Mouse (Mus musculus): ENCODE measurements at regions not wholly inside any gene's neighbourhood (a gene's known extent, or its start where the extent isn't known, plus 50 kb on each side); places are given as distances from the start of the nearest gene placed in this dataset.

GRCm38 (mm10) chr14:105632335-105632734, 264.3 kb downstream of the Spry2 start:
- Histone ChIP-seq H3K36me3 (ENCODE audit: insufficient read depth, low read length) (no peaks in the 10 kb centered on the region), H3K4me3 (replicated peaks; ENCODE audit: low read length) (no peak overlapping the region), H3K27me3 (ENCODE audit: insufficient read depth, low read length) (peaks cover 10% of the 10 kb centered on the region; the same call in 1 of the 2 replicates), H3K9me3 (ENCODE audit: low read length) (no peaks in the 10 kb centered on the region), H3K4me1 (replicated peaks; ENCODE audit: low read depth, low read length) (peaks cover 16% of the 10 kb centered on the region)
- TF ChIP-seq NANOG (IDR thresholded peaks at IDR 0.05; ENCODE audit: borderline replicate concordance, low read length) = no peak
- TF ChIP-seq CTCF (conservative IDR thresholded peaks at IDR 0.05; ENCODE audit: low read length) = no peak
- no peak for TF ChIP-seq POU5F1 (IDR thresholded peaks at IDR 0.05; ENCODE audit: borderline replicate concordance, low read length)

- Histone ChIP-seq H3K36me3 (ENCODE audit: insufficient read depth, low read length) (no peaks in the 10 kb centered on the region), H3K27me3 (ENCODE audit: insufficient read depth, low read length) (peaks cover 10% of the 10 kb centered on the region; the same call in 1 of the 2 replicates), H3K9me3 (ENCODE audit: low read length) (no peaks in the 10 kb centered on the region), H3K4me1 (replicated peaks; ENCODE audit: low read depth, low read length) (peaks cover 16% of the 10 kb centered on the region), H3K4me3 (replicated peaks; ENCODE audit: low read length) (no peak overlapping the region)
- no peak for TF ChIP-seq NANOG (IDR thresholded peaks at IDR 0.05; ENCODE audit: borderline replicate concordance, low read length)
- no peak for TF ChIP-seq POU5F1 (IDR thresholded peaks at IDR 0.05; ENCODE audit: borderline replicate concordance, low read length)
- no peak for TF ChIP-seq CTCF (conservative IDR thresholded peaks at IDR 0.05; ENCODE audit: low read length)
These were observed 265.0 kb downstream of the Spry2 start for GRCm38 (mm10) chr14:105631681-105632031.

DNA sequence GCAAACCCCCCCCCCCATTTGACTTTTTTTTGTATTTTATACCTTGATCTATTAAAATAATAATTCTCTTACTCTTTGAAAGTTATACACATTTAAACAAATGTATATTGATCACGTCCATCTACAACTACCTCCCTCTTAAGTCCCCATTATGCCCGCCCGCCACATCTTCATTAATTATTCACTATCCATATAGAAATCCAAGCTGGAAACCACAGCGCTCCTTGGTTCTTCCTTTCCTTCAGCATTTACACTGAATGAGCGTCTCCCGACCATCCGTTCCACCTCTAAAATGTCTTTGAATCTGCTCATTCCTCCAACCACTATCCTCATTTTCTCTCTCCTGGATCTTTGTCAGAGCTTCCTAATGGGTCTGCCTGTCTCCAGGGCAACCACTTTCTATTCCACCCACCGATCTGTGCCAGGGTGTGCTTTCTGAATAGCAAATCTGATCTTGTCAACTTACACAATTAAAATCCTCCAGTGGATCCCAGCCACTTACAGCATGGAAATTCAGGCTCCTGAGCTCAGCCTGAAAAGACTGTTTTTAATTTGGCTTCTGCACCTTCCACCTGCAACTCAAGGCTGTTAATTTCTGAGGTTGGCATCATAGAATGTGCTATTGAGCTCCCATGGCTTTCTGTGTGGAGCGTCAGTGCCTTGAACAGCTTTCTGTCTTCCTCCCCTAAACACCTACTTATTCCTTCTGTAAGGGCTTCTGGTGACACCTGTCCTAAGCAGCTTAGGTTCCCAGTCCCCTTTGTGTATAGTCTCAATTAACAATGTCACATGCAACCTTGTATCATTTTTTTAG, 265.5 kb downstream of the Spry2 start:
- no peak overlapping the region for H3K4me3 ChIP-seq (replicated peaks; ENCODE audit: low read length)
- peaks cover 10% of the 10 kb centered on the region; the same call in 1 of the 2 replicates for H3K27me3 ChIP-seq (ENCODE audit: insufficient read depth, low read length)
- H3K36me3 ChIP-seq (ENCODE audit: insufficient read depth, low read length) = no peaks in the 10 kb centered on the region
- peaks cover 20% of the 10 kb centered on the region for H3K4me1 ChIP-seq (replicated peaks; ENCODE audit: low read depth, low read length)
- no peaks in the 10 kb centered on the region for H3K9me3 ChIP-seq (ENCODE audit: low read length)
- no peak for TF ChIP-seq POU5F1 (IDR thresholded peaks at IDR 0.05; ENCODE audit: borderline replicate concordance, low read length)

- Histone ChIP-seq H3K36me3 (ENCODE audit: insufficient read depth, low read length) (no peaks in the 10 kb centered on the region), H3K4me1 (replicated peaks; ENCODE audit: low read depth, low read length) (peaks cover 20% of the 10 kb centered on the region), H3K27me3 (ENCODE audit: insufficient read depth, low read length) (peaks cover 10% of the 10 kb centered on the region; the same call in 1 of the 2 replicates), H3K4me3 (replicated peaks; ENCODE audit: low read length) (no peak overlapping the region), H3K9me3 (ENCODE audit: low read length) (no peaks in the 10 kb centered on the region)
- no peak for TF ChIP-seq NANOG (IDR thresholded peaks at IDR 0.05; ENCODE audit: borderline replicate concordance, low read length)
- TF ChIP-seq CTCF (conservative IDR thresholded peaks at IDR 0.05; ENCODE audit: low read length) = no peak
- no peak for TF ChIP-seq POU5F1 (IDR thresholded peaks at IDR 0.05; ENCODE audit: borderline replicate concordance, low read length)
These were observed 266.2 kb downstream of the Spry2 start for GRCm38 (mm10) chr14:105630444-105630843.

- TF ChIP-seq CTCF (conservative IDR thresholded peaks at IDR 0.05; ENCODE audit: low read length) = no peak
- TF ChIP-seq POU5F1 (IDR thresholded peaks at IDR 0.05; ENCODE audit: borderline replicate concordance, low read length) = no peak
- TF ChIP-seq NANOG (IDR thresholded peaks at IDR 0.05; ENCODE audit: borderline replicate concordance, low read length) = no peak
- peaks cover 10% of the 10 kb centered on the region; the same call in 1 of the 2 replicates for H3K27me3 ChIP-seq (ENCODE audit: insufficient read depth, low read length)
- H3K9me3 ChIP-seq (ENCODE audit: low read length) = no peaks in the 10 kb centered on the region
- H3K36me3 ChIP-seq (ENCODE audit: insufficient read depth, low read length) = no peaks in the 10 kb centered on the region
- peaks cover 22% of the 10 kb centered on the region for H3K4me1 ChIP-seq (replicated peaks; ENCODE audit: low read depth, low read length)
- H3K4me3 ChIP-seq (replicated peaks; ENCODE audit: low read length) = no peak overlapping the region
These were observed 267.9 kb downstream of the Spry2 start for GRCm38 (mm10) chr14:105628673-105629072.

DNA sequence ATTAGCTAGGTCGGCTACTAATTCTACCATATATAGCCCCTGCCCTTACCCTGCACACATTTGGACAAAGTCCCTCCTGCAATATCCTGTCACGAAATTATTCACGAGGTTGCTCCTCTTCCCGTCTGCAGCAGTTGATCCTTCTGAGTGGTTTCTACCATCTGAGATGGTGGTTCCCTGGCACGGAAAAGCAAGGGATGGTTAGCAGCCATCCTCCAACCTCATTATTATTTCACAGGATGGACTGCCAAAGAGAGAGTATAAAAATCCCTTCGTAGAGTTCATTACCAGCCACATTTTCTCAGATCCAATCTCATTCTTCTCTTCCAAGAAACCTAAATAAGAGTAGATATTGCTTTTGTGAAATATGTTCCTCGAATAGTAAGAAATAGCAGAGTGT, 272.2 kb downstream of the Spry2 start:
- no peak overlapping the region for H3K4me3 ChIP-seq (replicated peaks; ENCODE audit: low read length)
- H3K9me3 ChIP-seq (ENCODE audit: low read length) = no peaks in the 10 kb centered on the region
- 0 out of 2 replicates have a peak, but pooled peaks cover 7% of the 10 kb centered on the region for H3K27me3 ChIP-seq (ENCODE audit: insufficient read depth, low read length)
- no peak for TF ChIP-seq POU5F1 (IDR thresholded peaks at IDR 0.05; ENCODE audit: borderline replicate concordance, low read length)
- TF ChIP-seq CTCF (conservative IDR thresholded peaks at IDR 0.05; ENCODE audit: low read length) = no peak
- TF ChIP-seq NANOG (IDR thresholded peaks at IDR 0.05; ENCODE audit: borderline replicate concordance, low read length) = no peak
- peaks cover 21% of the 10 kb centered on the region for H3K4me1 ChIP-seq (replicated peaks; ENCODE audit: low read depth, low read length)
- no peaks in the 10 kb centered on the region for H3K36me3 ChIP-seq (ENCODE audit: insufficient read depth, low read length)

DNA sequence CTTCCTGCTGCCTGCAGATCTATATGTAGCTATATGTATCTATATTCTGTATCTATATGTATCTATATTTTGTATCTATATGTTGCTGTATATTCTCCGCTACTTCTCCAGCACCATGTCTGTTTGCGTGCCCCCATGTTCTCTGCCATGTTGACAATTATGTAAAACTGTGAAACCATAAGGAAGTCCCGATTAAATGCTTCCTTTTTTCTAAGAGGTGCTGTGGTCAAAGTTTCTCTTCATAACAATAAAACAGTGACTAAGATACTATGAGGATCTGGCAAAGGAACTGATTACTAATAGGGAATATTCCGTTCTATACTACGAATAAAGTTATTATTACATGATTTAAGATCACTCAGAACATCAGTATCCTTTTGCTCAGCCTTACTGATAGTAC, 274.5 kb downstream of the Spry2 start:
- H3K4me1 ChIP-seq (replicated peaks; ENCODE audit: low read depth, low read length) = 0 out of 2 replicates have a peak, but pooled peaks cover 6% of the 10 kb centered on the region
- 0 out of 2 replicates have a peak, but pooled peaks cover 2% of the 10 kb centered on the region for H3K27me3 ChIP-seq (ENCODE audit: insufficient read depth, low read length)
- TF ChIP-seq POU5F1 (IDR thresholded peaks at IDR 0.05; ENCODE audit: borderline replicate concordance, low read length) = no peak
- no peak for TF ChIP-seq CTCF (conservative IDR thresholded peaks at IDR 0.05; ENCODE audit: low read length)
- TF ChIP-seq NANOG (IDR thresholded peaks at IDR 0.05; ENCODE audit: borderline replicate concordance, low read length) = no peak
- H3K36me3 ChIP-seq (ENCODE audit: insufficient read depth, low read length) = no peaks in the 10 kb centered on the region
- H3K4me3 ChIP-seq (replicated peaks; ENCODE audit: low read length) = no peak overlapping the region
- H3K9me3 ChIP-seq (ENCODE audit: low read length) = no peaks in the 10 kb centered on the region

GRCm38 (mm10) chr14:105621124-105621523, 275.5 kb downstream of the Spry2 start:
- Histone ChIP-seq H3K27me3 (ENCODE audit: insufficient read depth, low read length) (0 out of 2 replicates have a peak, but pooled peaks cover 2% of the 10 kb centered on the region), H3K4me1 (replicated peaks; ENCODE audit: low read depth, low read length) (0 out of 2 replicates have a peak, but pooled peaks cover 2% of the 10 kb centered on the region), H3K9me3 (ENCODE audit: low read length) (no peaks in the 10 kb centered on the region), H3K36me3 (ENCODE audit: insufficient read depth, low read length) (no peaks in the 10 kb centered on the region), H3K4me3 (replicated peaks; ENCODE audit: low read length) (no peak overlapping the region)
- no peak for TF ChIP-seq NANOG (IDR thresholded peaks at IDR 0.05; ENCODE audit: borderline replicate concordance, low read length)
- no peak for TF ChIP-seq POU5F1 (IDR thresholded peaks at IDR 0.05; ENCODE audit: borderline replicate concordance, low read length)
- no peak for TF ChIP-seq CTCF (conservative IDR thresholded peaks at IDR 0.05; ENCODE audit: low read length)
